Mouse (Mus musculus): ENCODE results near the gene Cox6b2. TPM values are rescaled to one million over a fixed set of nuclear protein-coding genes. Genes with fewer than 3 reads are reported as not detected.

Gene Cox6b2
- polyA plus RNA-seq, 1 experiment = 36.6 TPM

GRCm38 (mm10) chr7:4740309-4740727 lies 12.6 kb downstream of the Cox6b2 start:
- TF ChIP-seq CTCF (IDR thresholded peaks at IDR 0.05; ENCODE audit: borderline replicate concordance, control insufficient read depth, extremely low read depth, insufficient read depth, low read length, poor library complexity) = no peak
- TF ChIP-seq POLR2A (IDR thresholded peaks at IDR 0.05; ENCODE audit: control insufficient read depth, extremely low read depth, insufficient read depth, low read length, poor library complexity) = no peak
- Histone ChIP-seq H3K36me3 (ENCODE audit: control insufficient read depth, insufficient read depth, low read length) (no peaks in the 10 kb centered on the region), H3K4me1 (replicated peaks; ENCODE audit: control insufficient read depth, insufficient read depth, low read length) (peaks cover 16% of the 10 kb centered on the region), H3K27me3 (ENCODE audit: control insufficient read depth, insufficient read depth, low read length) (no peaks in the 10 kb centered on the region), H3K4me3 (ENCODE audit: control insufficient read depth, insufficient read depth, low read length) (peak overlapping the region; percentile 83), H3K27ac (ENCODE audit: control insufficient read depth, insufficient read depth, low read length) (peak overlapping the region; percentile 52; the same call in 1 of the 2 replicates)
- no peak for DNase-seq
- under 1% methylated on average over 14 of the region's 14 CpGs for WGBS

- peak; percentile 97 for DNase-seq
- Histone ChIP-seq H3K27ac (ENCODE audit: control insufficient read depth, insufficient read depth, low read length) (peak within 1 kb of the TSS; percentile 52; the same call in 1 of the 2 replicates), H3K36me3 (ENCODE audit: control insufficient read depth, insufficient read depth, low read length) (no peaks in the 10 kb centered on the region), H3K4me1 (replicated peaks; ENCODE audit: control insufficient read depth, insufficient read depth, low read length) (peaks cover 16% of the 10 kb centered on the region), H3K27me3 (ENCODE audit: control insufficient read depth, insufficient read depth, low read length) (no peaks in the 10 kb centered on the region), H3K4me3 (ENCODE audit: control insufficient read depth, insufficient read depth, low read length) (peak within 1 kb of the TSS; percentile 83)
- WGBS = under 1% methylated on average over 40 of the region's 44 CpGs
- peak; percentile 41; the same call in 1 of the 2 replicates for TF ChIP-seq CTCF (IDR thresholded peaks at IDR 0.05; ENCODE audit: borderline replicate concordance, control insufficient read depth, extremely low read depth, insufficient read depth, low read length, poor library complexity)
- TF ChIP-seq POLR2A (IDR thresholded peaks at IDR 0.05; ENCODE audit: control insufficient read depth, extremely low read depth, insufficient read depth, low read length, poor library complexity) = peak; percentile 90
Observed at GRCm38 (mm10) chr7:4739544-4740275, 13.2 kb downstream of the Cox6b2 start, which contains the start of gene Kmt5c. Kmt5c (plus strand) TSS chr7:4740115.

GRCm38 (mm10) chr7:4739041-4739543 lies 13.8 kb downstream of the Cox6b2 start:
- no peak for TF ChIP-seq POLR2A (IDR thresholded peaks at IDR 0.05; ENCODE audit: control insufficient read depth, extremely low read depth, insufficient read depth, low read length, poor library complexity)
- no peak for TF ChIP-seq CTCF (IDR thresholded peaks at IDR 0.05; ENCODE audit: borderline replicate concordance, control insufficient read depth, extremely low read depth, insufficient read depth, low read length, poor library complexity)
- Histone ChIP-seq H3K36me3 (ENCODE audit: control insufficient read depth, insufficient read depth, low read length) (no peaks in the 10 kb centered on the region), H3K4me3 (ENCODE audit: control insufficient read depth, insufficient read depth, low read length) (peak overlapping the region; percentile 31), H3K4me1 (replicated peaks; ENCODE audit: control insufficient read depth, insufficient read depth, low read length) (peaks cover 16% of the 10 kb centered on the region), H3K27ac (ENCODE audit: control insufficient read depth, insufficient read depth, low read length) (peak overlapping the region; percentile 32; the same call in 1 of the 2 replicates), H3K27me3 (ENCODE audit: control insufficient read depth, insufficient read depth, low read length) (no peaks in the 10 kb centered on the region)
- DNase-seq = no peak
- WGBS = 56% methylated on average over 10 of the region's 10 CpGs

GRCm38 (mm10) chr7:4732968-4733392 lies 19.9 kb downstream of the Cox6b2 start:
- Histone ChIP-seq H3K4me1 (replicated peaks; ENCODE audit: control insufficient read depth, insufficient read depth, low read length) (no peaks in the 10 kb centered on the region), H3K27me3 (ENCODE audit: control insufficient read depth, insufficient read depth, low read length) (no peaks in the 10 kb centered on the region), H3K27ac (ENCODE audit: control insufficient read depth, insufficient read depth, low read length) (no peak overlapping the region), H3K36me3 (ENCODE audit: control insufficient read depth, insufficient read depth, low read length) (no peaks in the 10 kb centered on the region), H3K4me3 (ENCODE audit: control insufficient read depth, insufficient read depth, low read length) (no peak overlapping the region)
- TF ChIP-seq POLR2A (IDR thresholded peaks at IDR 0.05; ENCODE audit: control insufficient read depth, extremely low read depth, insufficient read depth, low read length, poor library complexity) (no peak), CTCF (IDR thresholded peaks at IDR 0.05; ENCODE audit: borderline replicate concordance, control insufficient read depth, extremely low read depth, insufficient read depth, low read length, poor library complexity) (no peak)
- DNase-seq = no peak
- WGBS = 92% methylated on average over 6 of the region's 6 CpGs

- WGBS = 44% methylated on average over 5 of the region's 5 CpGs
- DNase-seq = no peak
- Histone ChIP-seq H3K4me3 (ENCODE audit: control insufficient read depth, insufficient read depth, low read length) (no peak overlapping the region), H3K36me3 (ENCODE audit: control insufficient read depth, insufficient read depth, low read length) (no peaks in the 10 kb centered on the region), H3K27me3 (ENCODE audit: control insufficient read depth, insufficient read depth, low read length) (no peaks in the 10 kb centered on the region), H3K4me1 (replicated peaks; ENCODE audit: control insufficient read depth, insufficient read depth, low read length) (no peaks in the 10 kb centered on the region), H3K27ac (ENCODE audit: control insufficient read depth, insufficient read depth, low read length) (no peak overlapping the region)
- no peak for TF ChIP-seq CTCF (IDR thresholded peaks at IDR 0.05; ENCODE audit: borderline replicate concordance, control insufficient read depth, extremely low read depth, insufficient read depth, low read length, poor library complexity)
- TF ChIP-seq POLR2A (IDR thresholded peaks at IDR 0.05; ENCODE audit: control insufficient read depth, extremely low read depth, insufficient read depth, low read length, poor library complexity) = no peak
Observed at GRCm38 (mm10) chr7:4731090-4731489, 21.8 kb downstream of the Cox6b2 start.

GRCm38 (mm10) chr7:4725169-4725568 lies 27.7 kb downstream of the Cox6b2 start, which contains the start of gene Tmem150b:
Tmem150b (minus strand) TSS chr7:4725249.
- DNase-seq = no peak
- Histone ChIP-seq H3K27me3 (ENCODE audit: control insufficient read depth, insufficient read depth, low read length) (no peaks in the 10 kb centered on the region), H3K36me3 (ENCODE audit: control insufficient read depth, insufficient read depth, low read length) (no peaks in the 10 kb centered on the region), H3K4me3 (ENCODE audit: control insufficient read depth, insufficient read depth, low read length) (no peak within 1 kb of the TSS), H3K27ac (ENCODE audit: control insufficient read depth, insufficient read depth, low read length) (peak within 1 kb of the TSS; percentile 29; the same call in 1 of the 2 replicates), H3K4me1 (replicated peaks; ENCODE audit: control insufficient read depth, insufficient read depth, low read length) (peaks cover 14% of the 10 kb centered on the region)
- WGBS = 6% methylated on average over 7 of the region's 7 CpGs
- TF ChIP-seq CTCF (IDR thresholded peaks at IDR 0.05; ENCODE audit: borderline replicate concordance, control insufficient read depth, extremely low read depth, insufficient read depth, low read length, poor library complexity) (no peak), POLR2A (IDR thresholded peaks at IDR 0.05; ENCODE audit: control insufficient read depth, extremely low read depth, insufficient read depth, low read length, poor library complexity) (no peak)
